Mouse (Mus musculus) embryonic facial prominence, embryonic 11.5 days (tissue): ENCODE data around the gene Slc38a6. TPM values are rescaled to one million over a fixed set of nuclear protein-coding genes. Genes with fewer than 3 reads are reported as not detected.

Experiments
- ATAC-seq: fragments of 200-750 bp; cut with Nextera tagmentation; replicated peaks from 2 replicates; pipeline ENCODE4 v1.8.0; 2017; ENCODE audit warnings: low read depth; ENCODE audit not compliant: insufficient number of reproducible peaks, low FRiP score, low TSS enrichment
- DNase-seq: peaks from one replicate; pipeline ENCODE4 v3.0.0-alpha.2; 2015; ENCODE audit warnings: low spot score
- H3K27ac ChIP-seq: fragments of 300-500 bp; sonication (generic); replicated peaks from 2 replicates; pipeline ENCODE4 v1.5.1; 2014; ENCODE audit warnings: mild to moderate bottlenecking, low read depth, low read length, control low read depth
- H3K27me3 ChIP-seq: fragments of 300-500 bp; sonication (generic); 2 replicates; pipeline ENCODE4 v1.6.1; 2014; ENCODE audit warnings: mild to moderate bottlenecking, low read length, moderate library complexity, mixed read lengths; ENCODE audit not compliant: control insufficient read depth, insufficient read depth
- H3K36me3 ChIP-seq: fragments of 300-500 bp; sonication (generic); replicated peaks from 2 replicates; pipeline ENCODE4 v1.6.1; 2014; ENCODE audit warnings: low read depth, mild to moderate bottlenecking, low read length, moderate library complexity, mixed read lengths; ENCODE audit not compliant: control insufficient read depth, insufficient read depth
- H3K4me1 ChIP-seq: fragments of 300-500 bp; sonication (generic); 2 replicates; pipeline ENCODE4 v1.6.1; 2014; ENCODE audit warnings: low read length, mixed read lengths; ENCODE audit not compliant: control insufficient read depth, insufficient read depth
- H3K4me2 ChIP-seq: fragments of 300-500 bp; sonication (generic); 2 replicates; pipeline ENCODE4 v1.6.1; 2014; ENCODE audit warnings: low read depth, mild to moderate bottlenecking, control low read depth, low read length, moderate library complexity
- H3K4me3 ChIP-seq: fragments of 300-500 bp; sonication (generic); 2 replicates; pipeline ENCODE4 v1.5.1; 2014; ENCODE audit warnings: low read depth, low read length, control low read depth
- H3K9ac ChIP-seq: fragments of 300-500 bp; sonication (generic); replicated peaks from 2 replicates; pipeline ENCODE4 v1.6.1; 2014; ENCODE audit warnings: mild to moderate bottlenecking, control low read depth, low read length
- H3K9me3 ChIP-seq: fragments of 300-500 bp; sonication (generic); replicated peaks from 2 replicates; pipeline ENCODE4 v1.6.1; 2016; ENCODE audit warnings: mild to moderate bottlenecking, low read length, inconsistent platforms, mixed read lengths; ENCODE audit not compliant: control insufficient read depth
- WGBS: fragments of 180-500 bp; shearing (Covaris S2); extraction: QIAGEN DNeasy Blood & Tissue Kit; methylation state at CpG from one replicate; pipeline ENCODE4 v1.1.7; 2014; 5-methylcytosine and 5-hydroxymethylcytosine counted together
- polyA plus RNA-seq: library from polyadenylated mRNA; unstranded; fragments of >200 nt; fragmentation: Nextera tagmentation; extraction: Ambion mirVana; gene quantifications from 2 replicates; pipeline ENCODE4 v1.2.1, GENCODE M21; 2014

The Slc38a6 gene
- polyA plus RNA-seq, 1 experiment from 2014 or later: 12.8 TPM

GRCm38 (mm10) chr12:73353362-73353761 lies 66.8 kb downstream of the Slc38a6 start:
- no peak overlapping the region for H3K4me2 ChIP-seq
- WGBS: 86% methylated on average over 5 of the region's 5 CpGs
- peaks cover 3% of the 10 kb centered on the region for H3K4me1 ChIP-seq
- no peaks in the 10 kb centered on the region for H3K36me3 ChIP-seq
- DNase-seq: no peak
- no peaks in the 10 kb centered on the region for H3K27me3 ChIP-seq
- no peaks in the 10 kb centered on the region for H3K9me3 ChIP-seq
- no peak for ATAC-seq
- H3K27ac ChIP-seq: no peak overlapping the region
- H3K4me3 ChIP-seq: no peak overlapping the region
- H3K9ac ChIP-seq: no peak overlapping the region

GRCm38 (mm10) chr12:73354521-73354920 lies 67.9 kb downstream of the Slc38a6 start:
- no peak overlapping the region for H3K27ac ChIP-seq
- peaks cover 3% of the 10 kb centered on the region for H3K4me1 ChIP-seq
- no peaks in the 10 kb centered on the region for H3K27me3 ChIP-seq
- ATAC-seq (no peak), DNase-seq (no peak)
- no peak overlapping the region for H3K9ac ChIP-seq
- no peak overlapping the region for H3K4me2 ChIP-seq
- 70% methylated on average over 4 of the region's 4 CpGs for WGBS
- H3K9me3 ChIP-seq: no peaks in the 10 kb centered on the region
- H3K36me3 ChIP-seq: no peaks in the 10 kb centered on the region
- no peak overlapping the region for H3K4me3 ChIP-seq

GRCm38 (mm10) chr12:73355084-73355775 lies 68.7 kb downstream of the Slc38a6 start:
- Histone ChIP-seq H3K4me1 (peaks cover 3% of the 10 kb centered on the region), H3K27ac (no peak overlapping the region), H3K36me3 (no peaks in the 10 kb centered on the region), H3K9ac (no peak overlapping the region), H3K4me3 (no peak overlapping the region), H3K27me3 (no peaks in the 10 kb centered on the region), H3K4me2 (no peak overlapping the region), H3K9me3 (no peaks in the 10 kb centered on the region)
- 36% methylated on average over 14 of the region's 14 CpGs for WGBS
- ATAC-seq (no peak), DNase-seq (no peak)

- no peaks in the 10 kb centered on the region; the same call in 1 of the 2 replicates for H3K4me1 ChIP-seq
- no peak for DNase-seq
These were observed 70.1 kb downstream of the Slc38a6 start for GRCm38 (mm10) chr12:73356696-73357095.

GRCm38 (mm10) chr12:73357311-73357710 lies 70.7 kb downstream of the Slc38a6 start:
- no peak overlapping the region for H3K9ac ChIP-seq
- H3K27ac ChIP-seq: no peak overlapping the region
- H3K4me2 ChIP-seq: no peak overlapping the region
- no peaks in the 10 kb centered on the region for H3K36me3 ChIP-seq
- ATAC-seq (no peak), DNase-seq (no peak)
- H3K9me3 ChIP-seq: no peaks in the 10 kb centered on the region
- no peak overlapping the region for H3K4me3 ChIP-seq
- no peaks in the 10 kb centered on the region; the same call in 1 of the 2 replicates for H3K4me1 ChIP-seq
- H3K27me3 ChIP-seq: no peaks in the 10 kb centered on the region
- WGBS: 43% methylated on average over 5 of the region's 5 CpGs

More at GRCm38 (mm10) chr12:73356696-73357095, 70.1 kb downstream of the Slc38a6 start:
- no peaks in the 10 kb centered on the region for H3K36me3 ChIP-seq
- no peak overlapping the region for H3K4me2 ChIP-seq
- no peaks in the 10 kb centered on the region for H3K9me3 ChIP-seq
- WGBS: 82% methylated on average over 2 of the region's 2 CpGs
- no peak for ATAC-seq
- H3K4me3 ChIP-seq: no peak overlapping the region
- no peak overlapping the region for H3K27ac ChIP-seq
- H3K9ac ChIP-seq: no peak overlapping the region
- no peaks in the 10 kb centered on the region for H3K27me3 ChIP-seq

GRCm38 (mm10) chr12:73357736-73358135 lies 71.2 kb downstream of the Slc38a6 start:
- no peak overlapping the region for H3K4me3 ChIP-seq
- H3K4me2 ChIP-seq: no peak overlapping the region
- no peak overlapping the region for H3K9ac ChIP-seq
- WGBS: 90% methylated on average over 3 of the region's 3 CpGs
- H3K27me3 ChIP-seq: no peaks in the 10 kb centered on the region
- ATAC-seq: no peak
- no peak for DNase-seq
- H3K9me3 ChIP-seq: no peaks in the 10 kb centered on the region
- no peaks in the 10 kb centered on the region for H3K36me3 ChIP-seq
- H3K4me1 ChIP-seq: no peaks in the 10 kb centered on the region; the same call in 1 of the 2 replicates
- H3K27ac ChIP-seq: no peak overlapping the region

- DNase-seq (no peak), ATAC-seq (no peak)
- H3K9ac ChIP-seq: no peak overlapping the region
- H3K36me3 ChIP-seq: no peaks in the 10 kb centered on the region
- no peaks in the 10 kb centered on the region for H3K27me3 ChIP-seq
- H3K4me3 ChIP-seq: no peak overlapping the region
- H3K4me1 ChIP-seq: no peaks in the 10 kb centered on the region; the same call in 1 of the 2 replicates
- WGBS: 89% methylated on average over 2 of the region's 2 CpGs
- H3K4me2 ChIP-seq: no peak overlapping the region
- H3K9me3 ChIP-seq: no peaks in the 10 kb centered on the region
- no peak overlapping the region for H3K27ac ChIP-seq
These were observed 72.1 kb downstream of the Slc38a6 start for GRCm38 (mm10) chr12:73358640-73359039.

GRCm38 (mm10) chr12:73359520-73359919 lies 72.9 kb downstream of the Slc38a6 start:
- no peaks in the 10 kb centered on the region for H3K27me3 ChIP-seq
- WGBS: 89% methylated on average over 4 of the region's 4 CpGs
- no peak for ATAC-seq

More at GRCm38 (mm10) chr12:73359520-73359919, 72.9 kb downstream of the Slc38a6 start:
- DNase-seq: no peak
- no peaks in the 10 kb centered on the region for H3K36me3 ChIP-seq
- no peak overlapping the region for H3K9ac ChIP-seq
- H3K4me1 ChIP-seq: no peaks in the 10 kb centered on the region; the same call in 1 of the 2 replicates
- H3K4me3 ChIP-seq: no peak overlapping the region
- no peak overlapping the region for H3K27ac ChIP-seq
- no peaks in the 10 kb centered on the region for H3K9me3 ChIP-seq
- no peak overlapping the region for H3K4me2 ChIP-seq
